Mouse (Mus musculus): Measurements from ENCODE around the gene Vangl2.
A peak's percentile ranks its signal among the peaks of the same experiment; 100 is the strongest.
"Not testable (repeated sequence)": the region's sequence is repeated elsewhere in the genome, so short reads cannot be mapped to it uniquely, and the experiment has no call there.

Gene Vangl2

DNA sequence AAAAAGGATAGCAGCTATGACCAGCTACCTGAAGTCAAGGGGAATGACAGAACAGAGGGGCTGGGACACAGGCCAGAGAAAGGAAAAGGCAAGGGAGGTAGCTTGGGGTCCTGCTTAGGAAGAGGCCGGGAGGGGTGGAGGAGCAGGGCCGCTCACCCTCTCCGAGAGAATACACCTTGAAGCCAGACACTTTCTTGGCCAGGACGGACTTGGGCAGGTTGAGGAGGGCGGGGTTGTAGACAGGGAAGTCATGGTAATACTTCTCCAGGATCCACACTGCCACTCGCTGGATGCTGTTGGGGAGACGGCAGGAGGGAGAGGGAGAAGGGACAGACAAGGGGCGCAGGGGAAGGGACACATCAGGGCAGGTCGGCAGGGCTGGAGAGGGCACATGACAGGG, 19.9 kb downstream of the Vangl2 start:
- no peak for DNase-seq (ENCODE audit: low read depth in 1 of 2, low spot score in 2 of 2)

DNA sequence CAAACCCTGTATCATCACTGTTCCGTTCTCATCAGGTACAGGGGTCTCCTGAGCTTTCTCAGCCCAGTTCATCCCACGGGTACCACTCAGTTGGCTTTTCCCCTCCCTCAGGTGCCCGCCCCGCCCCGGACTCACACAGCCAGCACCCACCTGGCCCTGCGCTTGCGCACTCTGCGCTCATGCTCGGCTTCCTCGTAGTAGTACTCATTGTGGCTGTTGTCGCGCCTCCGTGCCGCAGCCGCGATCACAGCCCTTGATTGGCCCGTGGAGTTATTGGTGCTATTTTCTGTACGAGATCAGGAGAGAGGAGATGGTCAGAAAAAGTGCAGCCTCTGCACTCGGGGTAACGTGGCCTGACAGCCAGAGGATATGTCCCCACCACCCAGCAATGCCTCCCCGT, 20.5 kb downstream of the Vangl2 start:
- DNase-seq (ENCODE audit: low read depth in 1 of 2, low spot score in 2 of 2): no peak

DNA sequence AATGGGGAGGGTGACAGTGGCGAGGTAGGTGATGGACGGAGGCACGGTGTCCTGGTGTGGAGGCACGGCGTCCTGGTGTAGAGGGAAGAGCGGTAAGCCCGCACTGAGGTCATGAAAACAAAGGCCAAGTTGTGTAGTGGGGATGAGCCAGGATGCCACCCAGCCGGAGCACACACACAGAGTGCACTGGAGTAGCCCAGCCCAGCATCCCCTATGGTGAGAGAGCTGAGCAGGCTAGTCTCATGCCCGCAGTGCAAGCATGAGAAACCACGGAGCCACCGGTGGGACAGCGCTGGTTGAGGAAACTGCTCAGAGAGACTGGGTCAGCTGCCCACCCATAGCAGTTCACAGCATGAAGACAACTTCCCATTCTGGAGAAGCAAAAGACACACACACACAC, 26.6 kb downstream of the Vangl2 start:
- no peak for DNase-seq (ENCODE audit: low read depth in 1 of 2, low spot score in 2 of 2)

DNA sequence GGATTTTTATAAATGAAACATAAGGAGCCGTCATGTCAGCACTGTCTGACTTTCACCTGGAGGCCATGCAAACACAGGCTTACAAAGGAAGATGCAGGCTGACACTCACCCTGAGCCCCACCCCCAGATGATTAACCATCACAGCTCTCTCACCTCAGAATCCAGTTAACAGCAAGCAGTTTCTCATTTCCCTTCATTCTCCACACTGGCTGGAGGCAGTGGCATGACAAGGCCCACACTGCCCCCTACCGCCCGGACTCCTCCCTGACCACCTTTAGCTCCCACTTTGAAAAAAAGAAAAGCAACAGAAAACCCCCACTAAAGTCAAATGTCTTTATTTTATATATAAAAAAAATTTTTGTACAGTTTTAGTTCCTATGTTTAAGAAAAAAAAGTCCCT, 27.6 kb downstream of the Vangl2 start:
- peak; percentile 30 to 72 for DNase-seq (ENCODE audit: low read depth in 1 of 2, low spot score in 2 of 2)

DNA sequence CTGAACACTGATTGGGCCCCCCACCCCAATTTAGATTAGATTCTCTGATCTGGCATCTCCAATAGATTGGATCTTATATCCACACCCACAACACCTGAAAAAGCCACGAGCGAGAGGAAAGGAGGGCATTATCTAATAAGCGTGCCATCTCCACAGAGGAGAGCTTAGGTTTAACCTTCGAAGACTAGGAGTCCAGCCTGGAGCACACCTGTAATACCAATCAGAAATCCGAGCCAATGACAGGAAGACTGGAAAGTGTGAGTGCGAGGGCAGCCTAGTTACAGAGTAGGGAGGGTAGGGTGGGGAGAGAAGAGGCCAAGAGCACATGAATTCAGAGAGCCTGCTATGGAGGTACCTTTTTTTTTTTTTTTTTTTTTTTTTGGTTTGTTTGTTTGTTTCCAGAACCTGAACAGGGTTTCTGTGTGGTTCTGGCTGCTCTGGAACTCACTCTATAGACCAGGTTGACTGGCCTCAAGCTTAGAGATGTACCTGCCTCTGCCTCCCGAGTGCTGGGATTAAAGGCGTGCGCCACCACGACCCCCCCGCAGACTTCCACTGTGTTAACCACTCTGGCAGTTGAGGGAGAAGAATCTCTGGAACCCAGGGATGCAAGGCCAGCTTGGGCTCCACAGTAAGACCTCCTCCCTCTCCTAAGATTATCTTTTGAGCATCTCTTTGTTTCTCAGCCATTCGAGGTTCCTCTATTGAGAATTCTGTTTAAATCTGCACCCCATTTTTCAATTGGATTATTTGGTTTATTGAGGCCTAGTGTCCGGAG, 29.2 kb downstream of the Vangl2 start:
- no peak for DNase-seq (ENCODE audit: low read depth in 1 of 2, low spot score in 2 of 2)

DNA sequence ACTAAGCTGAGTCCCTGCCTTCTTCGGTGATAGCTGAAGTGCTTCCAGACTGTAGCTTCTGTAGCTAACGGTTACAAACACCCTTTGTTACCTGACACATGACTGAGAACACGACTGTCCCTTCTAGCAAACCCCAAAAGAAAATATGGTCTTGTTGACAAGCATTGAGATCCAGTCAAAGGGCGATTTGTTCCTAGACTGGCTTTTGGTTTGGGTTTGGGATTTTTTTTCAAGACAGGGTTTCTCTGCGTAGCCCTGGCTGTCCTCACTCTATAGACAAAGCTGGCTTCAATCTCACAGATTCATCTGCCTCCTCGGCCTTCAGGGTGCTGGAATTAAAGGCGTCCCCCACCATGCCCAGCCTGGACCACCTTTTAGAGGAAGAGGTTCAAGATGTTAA, 31.5 kb downstream of the Vangl2 start:
- no peak for DNase-seq (ENCODE audit: low read depth in 1 of 2, low spot score in 2 of 2)

DNA sequence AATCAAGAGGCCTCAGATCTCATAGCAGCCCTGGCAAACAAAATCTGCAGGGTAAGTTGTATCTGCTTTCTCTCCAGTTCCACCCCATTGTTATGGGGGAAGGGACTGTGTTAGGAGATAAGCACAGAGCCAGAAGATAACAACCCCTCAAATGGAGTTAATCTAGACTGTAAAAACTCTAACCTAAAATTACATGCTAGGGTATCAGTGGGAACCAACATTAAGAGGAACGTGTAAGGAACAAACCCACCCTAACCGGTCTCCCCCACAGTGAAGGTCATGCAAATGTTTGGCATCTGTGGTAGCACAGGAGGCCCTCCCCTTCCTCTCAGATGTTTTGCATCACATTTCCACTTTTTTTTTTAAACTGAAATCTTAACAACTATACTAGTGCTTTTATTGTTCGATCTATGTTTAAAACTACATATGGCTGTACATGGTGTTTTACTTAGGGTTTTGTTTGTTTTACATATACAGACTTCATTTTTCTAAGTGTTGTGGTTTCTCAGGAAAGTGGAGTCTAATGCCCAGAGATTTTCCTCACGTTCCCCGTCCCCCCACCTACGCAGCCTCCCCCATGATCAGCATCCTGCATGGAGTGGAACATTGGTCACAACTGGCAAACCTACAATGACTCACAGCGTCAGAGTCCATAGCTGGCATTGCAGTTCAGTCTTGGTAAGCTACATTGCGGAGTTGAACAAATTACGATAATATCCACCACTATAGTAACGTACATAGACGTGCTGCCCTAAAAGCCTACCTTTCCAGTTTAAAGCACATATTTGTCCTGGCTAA, 33.1 kb downstream of the Vangl2 start:
- no peak for DNase-seq (ENCODE audit: low read depth in 1 of 2, low spot score in 2 of 2)

DNA sequence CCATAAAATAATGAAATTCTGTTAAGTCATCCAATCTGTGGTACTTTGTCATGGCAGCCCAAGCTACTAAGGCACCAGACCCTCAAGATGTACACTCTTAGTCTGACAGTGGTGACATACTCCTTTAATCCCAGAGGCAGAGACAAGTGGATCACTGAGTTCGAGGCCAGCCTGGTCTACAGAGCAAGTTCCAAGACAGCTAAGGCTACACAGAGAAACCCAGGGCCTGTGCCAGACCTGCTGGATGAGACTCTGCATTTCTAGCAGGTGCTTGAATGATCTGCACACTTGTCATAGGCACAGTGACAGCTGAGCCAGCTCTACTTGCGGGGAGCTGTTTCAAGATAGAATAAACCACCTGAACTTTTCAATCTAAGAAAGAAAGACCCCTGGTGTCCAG, 33.7 kb downstream of the Vangl2 start:
- no peak for DNase-seq (ENCODE audit: low read depth in 1 of 2, low spot score in 2 of 2)

DNA sequence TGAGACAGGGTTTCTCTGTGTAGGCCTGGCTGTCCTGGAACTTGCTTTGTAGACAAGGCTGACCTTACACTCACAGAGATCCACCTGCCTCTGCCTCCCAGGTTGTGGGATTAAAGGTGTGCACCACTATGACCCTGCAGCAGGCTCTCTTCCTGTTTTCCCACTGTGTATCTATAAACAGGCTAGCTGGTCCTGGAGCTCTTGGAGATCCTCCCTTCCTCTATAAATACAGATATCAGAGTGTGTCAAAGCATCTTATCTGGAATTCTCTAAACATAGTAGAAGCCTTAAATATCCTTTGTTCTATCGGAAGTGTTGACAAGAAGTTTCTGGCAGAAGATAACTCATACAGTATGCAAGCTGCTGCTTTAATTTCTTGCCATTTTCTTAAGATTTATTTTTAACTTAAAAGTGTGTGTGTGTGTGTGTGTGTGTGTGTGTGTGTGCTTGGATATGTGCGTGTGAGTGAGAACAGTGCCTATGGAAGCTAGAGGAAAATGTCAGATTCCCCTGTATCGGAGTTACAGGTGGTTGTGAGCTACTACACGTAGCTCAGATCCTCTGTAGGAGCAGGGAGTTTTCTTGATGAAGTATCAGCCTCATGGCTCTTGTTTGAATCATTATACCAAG, 35.2 kb downstream of the Vangl2 start:
- DNase-seq (ENCODE audit: low read depth in 1 of 2, low spot score in 2 of 2): no peak

DNA sequence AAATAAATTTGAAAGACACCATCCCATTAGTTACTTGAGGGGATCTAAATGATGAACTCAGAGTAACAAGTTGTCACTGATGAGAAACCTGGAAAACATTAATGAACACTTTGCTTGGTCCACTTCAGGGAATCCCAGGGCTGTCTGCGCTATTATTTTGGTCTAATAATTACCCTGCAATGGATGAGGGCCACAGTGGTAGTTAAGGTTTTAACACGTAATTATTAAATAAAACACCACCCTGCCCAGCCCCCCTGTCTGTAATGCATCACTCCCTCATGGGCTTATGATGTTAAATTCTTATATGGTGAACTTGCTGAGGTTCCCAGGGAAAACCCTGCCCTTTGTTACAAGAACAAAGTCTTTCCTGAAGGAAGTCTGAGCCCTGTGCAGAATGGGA, 36.4 kb downstream of the Vangl2 start:
- DNase-seq (ENCODE audit: low read depth in 1 of 2, low spot score in 2 of 2): no peak

DNA sequence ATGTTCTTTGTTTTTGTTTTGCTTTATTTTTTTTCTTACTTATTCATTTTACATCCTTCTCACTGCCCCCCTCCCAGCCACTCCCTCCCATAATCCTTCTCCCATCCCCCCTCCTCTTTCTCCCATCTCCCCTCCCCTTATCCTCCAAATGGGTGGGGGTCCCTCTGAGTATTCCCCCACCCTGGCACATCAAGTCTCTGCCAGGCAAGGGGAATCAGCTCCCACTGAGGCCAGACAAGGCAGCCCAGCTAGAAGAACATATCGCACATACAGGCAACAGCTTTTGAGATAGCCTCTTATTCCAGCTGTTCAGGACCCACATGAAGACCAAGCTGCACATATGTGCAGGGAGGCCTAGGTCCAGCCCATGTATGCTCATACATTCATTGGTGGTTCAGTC, 44.1 kb downstream of the Vangl2 start:
- no peak for DNase-seq (ENCODE audit: low read depth in 1 of 2, low spot score in 2 of 2)

DNA sequence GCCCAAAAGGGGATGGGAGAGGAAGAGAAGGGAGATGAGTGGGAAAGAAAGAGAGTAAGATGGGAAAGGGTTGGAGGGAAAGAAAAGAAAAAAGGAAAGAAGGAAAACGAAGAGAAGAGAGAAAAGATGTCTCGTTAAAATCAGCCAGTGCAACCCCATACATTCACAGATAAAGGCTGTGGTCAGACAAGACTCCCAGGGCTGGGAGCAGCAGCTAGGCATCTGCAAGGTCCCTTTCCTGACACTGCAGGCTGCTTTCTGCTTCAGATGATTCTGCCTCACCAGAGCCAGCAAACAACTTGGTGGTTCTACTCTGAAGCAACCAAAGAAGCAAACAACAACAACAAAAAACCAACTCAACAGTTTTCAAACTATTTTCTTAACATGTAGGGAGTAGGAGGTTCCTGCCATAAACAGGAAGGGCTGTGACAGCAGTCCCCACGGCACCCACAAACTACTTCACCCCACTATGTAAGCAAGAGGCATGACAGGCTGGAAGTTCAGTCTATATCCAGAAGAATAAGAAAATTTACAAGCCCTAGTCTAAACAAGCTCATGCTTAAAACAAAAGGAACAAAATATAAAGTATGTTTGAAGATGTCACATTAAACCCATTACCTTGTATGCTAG, 44.8 kb downstream of the Vangl2 start:
- no peak for DNase-seq (ENCODE audit: low read depth in 1 of 2, low spot score in 2 of 2)

DNA sequence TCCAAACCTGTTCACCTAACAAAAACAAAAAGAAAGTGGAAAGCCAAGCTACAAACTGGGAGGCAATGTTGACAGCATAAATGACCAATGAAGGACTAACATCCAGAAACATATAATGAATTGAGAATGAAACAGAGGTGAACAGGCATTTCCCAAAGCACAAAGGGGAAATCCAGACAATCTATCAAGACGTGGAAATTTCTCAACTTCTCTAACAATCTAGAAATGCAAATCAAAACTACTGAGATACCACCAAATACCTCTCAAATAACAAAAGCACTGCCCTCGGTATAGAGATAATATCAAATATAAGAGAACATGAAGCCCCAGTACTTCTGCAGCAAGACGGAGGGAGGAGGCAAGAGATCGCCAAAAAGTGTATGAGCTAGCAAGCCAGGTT, 45.5 kb downstream of the Vangl2 start:
- DNase-seq (ENCODE audit: low read depth in 1 of 2, low spot score in 2 of 2): no peak

DNA sequence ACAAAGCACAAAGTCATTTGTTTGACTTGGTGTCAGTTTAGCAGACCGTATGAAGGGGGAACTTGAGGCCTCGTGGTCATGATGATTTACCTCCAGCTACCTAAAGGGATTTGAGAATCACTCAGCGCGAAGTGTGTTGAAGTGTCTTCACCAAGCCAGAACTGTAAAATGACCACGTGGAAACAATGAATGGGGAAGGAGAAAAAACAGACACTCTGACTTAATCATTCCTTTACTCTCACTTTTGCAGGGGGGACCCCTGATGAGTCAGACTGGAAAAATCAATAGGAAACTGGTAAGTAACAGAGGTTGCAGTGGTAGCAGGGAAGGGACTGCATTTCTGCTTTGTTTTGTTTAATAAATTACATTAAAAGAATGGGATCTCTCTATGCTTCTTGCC, 46.1 kb downstream of the Vangl2 start:
- no peak for DNase-seq (ENCODE audit: low read depth in 1 of 2, low spot score in 2 of 2)

DNA sequence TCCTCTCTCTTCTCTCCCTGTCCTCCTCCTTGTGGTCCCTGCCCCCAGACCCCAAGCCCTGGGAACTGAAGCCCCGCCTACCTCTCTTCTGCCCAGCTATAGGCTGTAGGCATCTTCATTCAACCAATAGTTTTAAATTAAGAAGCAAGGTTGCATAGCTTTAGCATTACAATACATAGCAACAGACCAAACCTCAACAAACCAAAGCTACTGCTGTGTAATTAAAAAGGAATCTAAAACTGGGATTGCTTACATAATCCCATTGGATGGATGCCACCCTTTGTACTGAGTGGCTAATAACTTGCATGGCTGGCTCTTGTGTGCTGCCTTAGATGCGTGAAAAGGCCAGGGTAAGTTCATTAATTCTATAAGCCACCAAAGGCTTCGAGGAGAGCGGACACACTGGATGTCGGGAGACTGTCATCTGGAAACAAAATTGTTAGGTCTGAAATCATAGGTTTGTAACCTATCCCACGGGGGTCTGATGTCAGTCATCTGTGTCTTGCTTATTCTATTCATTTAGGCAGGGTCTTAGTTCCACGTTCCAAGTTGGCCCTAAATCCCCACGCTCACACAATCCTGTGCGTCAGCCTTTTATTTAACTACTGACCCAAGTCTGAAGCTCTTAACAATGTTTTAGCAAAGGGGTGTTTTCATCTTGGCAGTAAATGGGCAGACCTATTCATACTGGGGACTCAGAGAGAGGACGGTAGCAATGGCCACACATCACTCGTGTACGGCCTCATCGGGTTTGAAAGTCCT, 48.1 kb downstream of the Vangl2 start:
- no peak for DNase-seq (ENCODE audit: low read depth in 1 of 2, low spot score in 2 of 2)

DNA sequence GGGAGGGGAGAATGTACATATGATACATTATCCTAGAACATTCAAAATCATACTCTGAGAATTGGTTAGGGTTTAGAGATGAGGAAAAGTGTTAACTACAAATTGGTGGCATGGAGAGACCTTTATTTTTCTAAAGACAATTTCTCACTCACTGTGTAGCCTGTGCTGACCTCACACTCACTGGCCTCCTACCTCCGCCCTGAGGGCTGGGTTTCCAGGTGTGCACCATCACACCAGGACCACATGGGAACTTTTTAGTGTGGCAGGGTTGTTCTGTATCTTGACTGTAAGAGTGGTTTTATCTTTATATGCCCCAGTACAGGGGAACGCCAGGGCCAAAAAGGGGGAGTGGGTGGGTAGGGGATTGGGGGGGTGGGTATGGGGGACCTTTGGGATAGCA, 50.4 kb downstream of the Vangl2 start:
- no peak for DNase-seq (ENCODE audit: low read depth in 1 of 2, low spot score in 2 of 2)

DNA sequence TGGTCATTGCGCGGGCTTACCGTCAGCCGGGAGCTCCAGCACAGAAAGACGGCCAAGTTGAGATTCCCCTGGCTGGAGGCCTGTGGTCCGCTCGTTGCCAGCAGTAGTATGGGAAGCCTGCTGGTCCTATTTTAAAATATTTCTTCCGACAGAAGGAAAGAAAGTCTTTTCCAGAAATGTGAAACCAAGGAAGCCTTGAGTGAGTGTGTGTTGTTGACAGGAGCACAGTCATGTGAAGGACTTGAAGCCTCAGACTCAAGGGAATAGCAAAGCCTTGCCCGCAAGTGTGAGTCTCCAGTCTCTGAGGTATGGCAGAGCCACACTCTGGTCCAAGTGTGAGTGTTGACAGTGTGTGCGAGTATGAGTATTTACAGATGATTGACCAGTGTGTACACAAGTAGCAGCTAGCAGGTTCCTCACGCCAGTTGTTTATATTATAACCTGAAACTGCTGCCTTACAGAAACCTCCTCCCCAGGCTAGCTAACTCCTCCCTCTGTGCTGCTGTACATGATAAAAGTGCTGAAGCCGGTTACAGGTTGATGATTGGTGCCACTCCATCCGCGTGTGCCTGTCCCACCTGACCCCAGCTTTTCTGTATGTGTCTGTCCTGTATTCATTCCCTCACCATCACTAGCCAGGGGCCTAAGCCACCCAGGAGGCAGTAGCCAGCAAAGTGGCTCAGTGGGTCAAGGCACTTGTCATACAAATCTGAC, 51.3 kb downstream of the Vangl2 start:
- DNase-seq (ENCODE audit: low read depth in 1 of 2, low spot score in 2 of 2): no peak

DNA sequence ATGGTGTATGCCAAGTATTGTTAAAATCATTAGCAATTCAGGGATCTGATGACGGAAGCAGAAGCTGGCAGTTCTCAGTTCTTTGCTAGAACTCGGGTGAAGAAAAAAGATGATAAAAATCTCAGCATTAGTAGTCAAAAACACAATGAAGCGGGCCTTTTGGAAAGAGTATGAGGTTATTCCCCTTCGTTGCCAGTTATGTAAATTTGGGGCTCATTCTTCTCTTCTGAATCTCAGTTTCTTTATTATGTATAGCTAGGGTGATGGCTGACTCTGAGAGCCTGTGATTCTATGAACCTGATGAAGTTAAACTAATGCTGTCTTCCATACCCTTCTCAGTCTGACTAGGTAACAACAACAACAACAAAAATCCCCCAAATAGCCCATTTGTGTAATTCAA, 52.4 kb downstream of the Vangl2 start:
- no peak for DNase-seq (ENCODE audit: low read depth in 1 of 2, low spot score in 2 of 2)

DNA sequence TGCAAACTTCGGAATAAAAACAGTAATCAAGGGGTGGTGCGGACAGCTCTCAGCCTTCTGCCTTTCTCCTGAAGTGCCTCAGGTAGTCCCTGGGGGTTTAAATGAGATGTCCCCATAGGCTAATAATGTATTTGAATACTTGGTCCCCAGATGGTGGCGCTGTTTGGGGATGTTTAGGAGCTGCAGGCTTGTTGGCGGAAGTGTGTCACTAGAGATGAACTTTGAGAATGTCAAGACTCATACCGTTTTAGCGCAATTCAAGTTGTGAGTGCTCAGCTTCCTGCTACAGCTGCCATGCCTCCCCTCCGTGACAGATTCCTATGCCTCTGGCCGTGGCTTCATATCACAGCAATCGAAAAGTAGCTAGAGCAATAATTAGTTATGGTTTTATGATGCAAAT, 52.9 kb downstream of the Vangl2 start:
- no peak for DNase-seq (ENCODE audit: low read depth in 1 of 2, low spot score in 2 of 2)

DNA sequence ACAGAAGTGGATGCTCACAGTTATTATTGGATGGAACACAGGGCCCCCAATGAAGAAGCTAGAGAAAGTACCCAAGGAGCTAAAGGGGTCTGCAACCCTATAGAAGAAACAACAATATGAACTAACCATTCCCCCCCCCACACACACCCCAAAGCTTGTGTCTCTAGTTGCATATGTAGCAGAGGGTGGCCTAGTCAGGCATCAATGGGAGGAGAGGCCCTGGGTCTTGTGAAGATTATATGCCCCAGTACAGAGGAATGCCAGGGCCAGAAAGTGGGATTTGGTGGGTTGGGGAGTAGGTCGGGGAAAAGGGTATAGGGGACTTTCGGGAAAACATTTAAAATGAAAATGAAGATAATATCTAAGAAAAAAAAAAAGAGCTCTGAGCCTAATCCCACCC, 53.9 kb downstream of the Vangl2 start:
- not testable (repeated sequence) for DNase-seq (ENCODE audit: low read depth in 1 of 2, low spot score in 2 of 2)

All from monocyte, adult 2 months (primary cell).